Mouse (Mus musculus) MEL (cell line): ENCODE results near the gene Pck2. TPM values are rescaled to one million over a fixed set of nuclear protein-coding genes. Genes with fewer than 3 reads are reported as not detected.

ENCODE experiments used
- DNase-seq: peaks from one replicate; pipeline ENCODE4 v3.0.0; 2011; ENCODE audit warnings: low read depth, low spot score
- H3K27ac ChIP-seq: 2 replicates; pipeline ENCODE4 v1.5.1; 2012; ENCODE audit warnings: low read depth, mild to moderate bottlenecking, control low read depth, low read length, moderate library complexity; ENCODE audit not compliant: control insufficient read depth
- H3K27me3 ChIP-seq, 2 experiments: fragments of 150-350 bp in 1 of 2; sonication (generic) in 1 of 2; 2 replicates each; pipeline ENCODE4 v1.6.1; 2012; ENCODE audit warnings: low read length in 2 of 2, mild to moderate bottlenecking in 2 of 2, improper control_type of control experiment in 1 of 2, moderate library complexity in 1 of 2; ENCODE audit not compliant: insufficient read depth in 2 of 2, control insufficient read depth in 1 of 2
- H3K36me3 ChIP-seq, 2 experiments: 2 replicates each; pipeline ENCODE4 v1.6.1; 2012 to 2014; ENCODE audit warnings: low read length in 2 of 2, improper control_type of control experiment in 1 of 2, inconsistent platforms in 1 of 2, mild to moderate bottlenecking in 1 of 2; ENCODE audit not compliant: insufficient read depth in 2 of 2, control insufficient read depth in 1 of 2
- H3K4me1 ChIP-seq, 2 experiments: fragments of 150-350 bp in 1 of 2; sonication (generic) in 1 of 2; 2 replicates each; pipeline ENCODE4 v1.6.1; 2012; ENCODE audit warnings: low read length in 2 of 2, improper control_type of control experiment in 1 of 2, mild to moderate bottlenecking in 1 of 2; ENCODE audit not compliant: insufficient read depth in 2 of 2, control insufficient read depth in 1 of 2
- H3K4me3 ChIP-seq, 2 experiments: fragments of 150-350 bp in 1 of 2; sonication (generic) in 1 of 2; 2 replicates each; pipeline ENCODE4 v1.5.1; 2012; ENCODE audit warnings: low read depth in 2 of 2, low read length in 2 of 2, mild to moderate bottlenecking in 2 of 2, moderate library complexity in 2 of 2, control low read depth in 1 of 2, improper control_type of control experiment in 1 of 2; ENCODE audit not compliant: control insufficient read depth in 1 of 2, insufficient read depth in 1 of 2
- H3K79me2 ChIP-seq: 2 replicates; pipeline ENCODE4 v1.6.1; 2012; ENCODE audit warnings: mild to moderate bottlenecking, low read length, moderate library complexity; ENCODE audit not compliant: control insufficient read depth, poor library complexity, insufficient read depth
- H3K9ac ChIP-seq: 2 replicates; pipeline ENCODE4 v1.6.1; 2012; ENCODE audit warnings: low read depth, mild to moderate bottlenecking, control low read depth, low read length, moderate library complexity; ENCODE audit not compliant: control insufficient read depth, poor library complexity, severe bottlenecking
- H3K9me3 ChIP-seq: fragments of 150-350 bp; sonication (generic); replicated peaks from 2 replicates; pipeline ENCODE4 v1.6.1; 2012; ENCODE audit warnings: mild to moderate bottlenecking, low read length, improper control_type of control experiment, moderate library complexity; ENCODE audit not compliant: insufficient read depth
- CHD1 ChIP-seq: IDR thresholded peaks from 2 replicates; pipeline ENCODE4 v1.6.1; 2012; ENCODE audit warnings: low read depth, mild to moderate bottlenecking, inconsistent platforms, low read length, improper control_type of control experiment
- E2F4 ChIP-seq: IDR thresholded peaks from 2 replicates; pipeline ENCODE4 v1.6.1; 2011; ENCODE audit warnings: low read depth, low read length, improper control_type of control experiment, borderline replicate concordance
- ETS1 ChIP-seq: IDR thresholded peaks from 2 replicates; pipeline ENCODE4 v1.6.1; 2012; ENCODE audit warnings: low read depth, mild to moderate bottlenecking, inconsistent platforms, low read length, improper control_type of control experiment, moderate library complexity
- GATA1 ChIP-seq: IDR thresholded peaks from 2 replicates; pipeline ENCODE4 v1.6.1; 2011; ENCODE audit warnings: low read depth, low read length, improper control_type of control experiment
- HCFC1 ChIP-seq: IDR thresholded peaks from 2 replicates; pipeline ENCODE4 v1.6.1; 2012; ENCODE audit warnings: low read depth, mild to moderate bottlenecking, inconsistent platforms, low read length, improper control_type of control experiment, moderate library complexity
- KAT2A ChIP-seq: conservative IDR thresholded peaks from 2 replicates; pipeline ENCODE4 v1.6.1; 2012; ENCODE audit warnings: low read depth, low read length, improper control_type of control experiment, inconsistent platforms
- MAX ChIP-seq: IDR thresholded peaks from 2 replicates; pipeline ENCODE4 v1.6.1; 2011; ENCODE audit warnings: low read length, improper control_type of control experiment
- MEF2A ChIP-seq: IDR thresholded peaks from 2 replicates; pipeline ENCODE4 v1.6.1; 2014; ENCODE audit warnings: low read depth, mild to moderate bottlenecking, inconsistent platforms, low read length, improper control_type of control experiment; ENCODE audit not compliant: poor library complexity, insufficient replicate concordance, severe bottlenecking; ENCODE audit errors: extremely low read depth
- MXI1 ChIP-seq: IDR thresholded peaks from 2 replicates; pipeline ENCODE4 v1.6.1; 2011; ENCODE audit warnings: mild to moderate bottlenecking, low read depth, low read length, improper control_type of control experiment
- MYC ChIP-seq: IDR thresholded peaks from 2 replicates; pipeline ENCODE4 v1.6.1; 2011; ENCODE audit warnings: low read depth, mild to moderate bottlenecking, low read length, improper control_type of control experiment, moderate library complexity
- NELFE ChIP-seq: IDR thresholded peaks from 2 replicates; pipeline ENCODE4 v1.6.1; 2011; ENCODE audit warnings: low read depth, low read length, improper control_type of control experiment
- POLR2AphosphoS5 ChIP-seq: IDR thresholded peaks from 2 replicates; pipeline ENCODE4 v1.6.1; 2012; ENCODE audit warnings: low read depth, borderline replicate concordance, mild to moderate bottlenecking, inconsistent platforms, low read length, moderate library complexity, mixed read lengths
- RAD21 ChIP-seq: IDR thresholded peaks from 2 replicates; pipeline ENCODE4 v1.6.1; 2011; ENCODE audit warnings: mild to moderate bottlenecking, low read depth, low read length, improper control_type of control experiment
- SMC3 ChIP-seq: IDR thresholded peaks from 2 replicates; pipeline ENCODE4 v1.6.1; 2011; ENCODE audit warnings: low read depth, low read length, improper control_type of control experiment
- TBP ChIP-seq: IDR thresholded peaks from 2 replicates; pipeline ENCODE4 v1.8.0; 2011; ENCODE audit warnings: low read depth, low read length, improper control_type of control experiment
- USF2 ChIP-seq, 2 experiments: IDR thresholded peaks; 2 replicates each; pipeline ENCODE4 v1.6.1; 2011 to 2012; ENCODE audit warnings: improper control_type of control experiment in 2 of 2, low read length in 2 of 2, borderline replicate concordance in 1 of 2, inconsistent platforms in 1 of 2, low read depth in 1 of 2, mild to moderate bottlenecking in 1 of 2; ENCODE audit not compliant: insufficient read depth in 1 of 2
- ZC3H11A ChIP-seq: IDR thresholded peaks from 2 replicates; pipeline ENCODE4 v1.6.1; 2012; ENCODE audit warnings: low read depth, mild to moderate bottlenecking, inconsistent platforms, low read length, improper control_type of control experiment
- polyA plus RNA-seq, 2 experiments: library from polyadenylated mRNA; stranded (reverse) in 1 of 2; unstranded in 1 of 2; fragments of >175 nt in 1 of 2; fragments of >200 nt in 1 of 2; gene quantifications; 2 replicates each; pipeline versions ENCODE4 v1.2.1 to v1.2.4; 2012; ENCODE audit warnings: low replicate concordance in 2 of 2, low read depth in 1 of 2; ENCODE audit not compliant: insufficient read length in 2 of 2, insufficient read depth in 1 of 2, missing spikeins in 1 of 2
- total RNA-seq: library from RNA; depleted of rRNA; stranded (reverse); fragments of 300-350 nt; gene quantifications from 2 replicates; pipeline ENCODE4 v1.2.3, GENCODE M21; 2012

The Pck2 gene
- total and polyA plus RNA-seq, 3 experiments: 17.0 to 103 (median 63.7) TPM

DNA sequence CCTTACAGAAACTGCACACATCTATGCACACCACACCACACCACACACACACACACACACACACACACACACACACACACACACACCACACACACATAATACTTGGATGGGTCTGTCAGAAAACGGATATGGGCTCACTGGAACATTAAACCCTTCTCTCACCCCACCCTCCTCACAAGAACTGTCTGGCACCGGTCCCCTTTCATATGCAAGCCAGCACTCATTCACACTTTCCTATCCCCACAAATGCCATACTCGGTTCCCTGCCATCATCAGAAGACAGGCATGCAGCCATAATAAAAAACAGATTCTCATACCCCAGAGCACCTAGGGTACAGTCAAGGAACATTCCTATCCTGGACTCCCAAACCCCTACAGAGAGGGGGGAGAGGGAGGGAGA lies 48.0 kb upstream of the Pck2 start:
- peaks cover 0 to 5% of the 10 kb centered on the region in 2 experiments; a peak in 2 of 4 replicates for H3K36me3 ChIP-seq
- no peak for DNase-seq
- H3K27ac ChIP-seq: no peak overlapping the region
- TF ChIP-seq MXI1 (no peak), KAT2A (no peak), SMC3 (no peak), ETS1 (no peak), NELFE (no peak), USF2 (IDR thresholded peaks at IDR 0.05; ENCODE audit: borderline replicate concordance in 1 of 2, insufficient read depth in 1 of 2, low read depth in 1 of 2, low read length in 2 of 2) (no peak), RAD21 (no peak), MYC (no peak), HCFC1 (no peak)
- no peaks in the 10 kb centered on the region for H3K79me2 ChIP-seq
- H3K4me3 ChIP-seq: no peak overlapping the region
- peaks cover 0 to 5% of the 10 kb centered on the region in 2 experiments; a peak in 2 of 4 replicates for H3K4me1 ChIP-seq
- H3K27me3 ChIP-seq: no peaks in the 10 kb centered on the region
- H3K9ac ChIP-seq: no peak overlapping the region
- no peaks in the 10 kb centered on the region for H3K9me3 ChIP-seq

DNA sequence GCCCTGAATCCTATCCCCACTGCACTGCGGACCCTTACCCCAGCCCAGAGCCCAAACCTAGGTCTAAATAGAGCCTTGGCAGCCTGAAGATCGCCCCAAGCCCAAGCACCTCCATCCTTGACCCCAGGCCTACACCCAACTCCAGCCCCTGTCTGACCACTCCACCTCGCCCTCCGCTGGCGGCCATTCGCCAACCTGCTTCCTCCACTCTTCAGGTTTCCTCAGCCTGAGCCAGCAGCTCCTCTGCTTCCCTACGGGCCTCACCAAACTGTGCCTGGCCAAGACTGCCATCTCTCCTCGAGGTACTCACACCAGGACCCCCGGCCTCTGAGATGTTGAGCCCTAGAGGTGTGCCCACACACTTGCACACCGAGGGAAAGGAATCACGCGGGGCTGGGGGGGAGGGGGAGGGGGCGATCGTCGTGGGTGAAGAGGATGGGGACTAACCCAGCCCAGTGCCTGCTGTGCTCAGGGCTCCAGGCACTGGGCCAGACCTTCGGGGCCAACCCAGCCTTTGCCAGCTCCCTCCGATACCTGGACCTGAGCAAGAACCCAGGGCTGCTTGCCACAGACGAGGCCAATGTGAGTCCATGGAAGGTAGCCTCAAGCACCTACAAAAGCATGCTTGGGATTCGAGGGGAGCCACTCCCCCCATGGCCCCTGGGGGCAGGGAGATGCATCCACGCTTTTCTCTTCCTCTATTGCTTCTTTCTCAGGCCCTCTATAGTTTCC lies 44.4 kb upstream of the Pck2 start:
- H3K4me3 ChIP-seq: no peak overlapping the region
- H3K27ac ChIP-seq: no peak overlapping the region
- TF ChIP-seq ZC3H11A (no peak), MAX (no peak), MXI1 (no peak), MEF2A (no peak), CHD1 (no peak), TBP (no peak), USF2 (IDR thresholded peaks at IDR 0.05; ENCODE audit: borderline replicate concordance in 1 of 2, insufficient read depth in 1 of 2, low read depth in 1 of 2, low read length in 2 of 2) (no peak), E2F4 (no peak), POLR2AphosphoS5 (no peak), GATA1 (no peak)
- no peaks in the 10 kb centered on the region; a peak in 1 of 4 replicates for H3K27me3 ChIP-seq
- H3K4me1 ChIP-seq: peaks cover 0 to 5% of the 10 kb centered on the region in 2 experiments; a peak in 2 of 4 replicates
- no peaks in the 10 kb centered on the region for H3K9me3 ChIP-seq
- H3K36me3 ChIP-seq: peaks cover 0 to 3% of the 10 kb centered on the region in 2 experiments; a peak in 1 of 4 replicates
- no peaks in the 10 kb centered on the region for H3K79me2 ChIP-seq
- no peak overlapping the region for H3K9ac ChIP-seq
- no peak for DNase-seq
